Mouse (Mus musculus) CH12.LX (cell line): Measurements from ENCODE around the gene Tnik. TPM values are rescaled to one million over a fixed set of nuclear protein-coding genes. Genes with fewer than 3 reads are reported as not detected.

Experiments used
- DNase-seq: peaks from one replicate; pipeline ENCODE4 v3.0.0-alpha.2; 2013; ENCODE audit errors: extremely low read depth
- H3K27ac ChIP-seq: 2 replicates; pipeline ENCODE4 v1.5.1; 2012; ENCODE audit warnings: low read depth, mild to moderate bottlenecking, control low read depth, moderate library complexity; ENCODE audit not compliant: insufficient read depth
- H3K27me3 ChIP-seq: replicated peaks from 2 replicates; pipeline ENCODE3; 2012; ENCODE audit warnings: inconsistent platforms
- H3K36me3 ChIP-seq, 2 experiments: replicated peaks in 1 of 2; 2 replicates each; pipeline versions ENCODE3 to v1.6.1; 2012; ENCODE audit warnings: inconsistent platforms in 1 of 2, low read length in 1 of 2, mild to moderate bottlenecking in 1 of 2, mixed read lengths in 1 of 2, moderate library complexity in 1 of 2; ENCODE audit not compliant: control insufficient read depth in 1 of 2, insufficient read depth in 1 of 2
- H3K4me1 ChIP-seq, 2 experiments: 2 replicates each; pipeline ENCODE4 v1.6.1; 2012; ENCODE audit warnings: inconsistent platforms in 1 of 2, moderate library complexity in 1 of 2; ENCODE audit not compliant: insufficient read depth in 2 of 2, control insufficient read depth in 1 of 2
- H3K4me2 ChIP-seq: 2 replicates; pipeline ENCODE4 v1.6.1; 2012; ENCODE audit warnings: low read depth, mild to moderate bottlenecking, control low read depth; ENCODE audit not compliant: poor library complexity, insufficient read depth, severe bottlenecking
- H3K4me3 ChIP-seq, 3 experiments: fragments of 150-350 bp in 1 of 3; sonication (generic) in 1 of 3; replicated peaks in 1 of 3; 2 replicates each; pipeline versions ENCODE3 to v1.5.1; 2011 to 2012; ENCODE audit warnings: low read depth in 2 of 3, low read length in 2 of 3, mild to moderate bottlenecking in 2 of 3, moderate library complexity in 2 of 3, control low read depth in 1 of 3, improper control_type of control experiment in 1 of 3, inconsistent platforms in 1 of 3, mixed read lengths in 1 of 3; ENCODE audit not compliant: poor library complexity in 1 of 3
- H3K79me2 ChIP-seq: replicated peaks from 2 replicates; pipeline ENCODE4 v1.6.1; 2012; ENCODE audit warnings: mild to moderate bottlenecking, moderate library complexity; ENCODE audit not compliant: control insufficient read depth, poor library complexity, insufficient read depth, severe bottlenecking; ENCODE audit errors: extremely low read depth
- H3K9ac ChIP-seq: 2 replicates; pipeline ENCODE4 v1.6.1; 2012; ENCODE audit warnings: low read depth, mild to moderate bottlenecking, control low read depth, moderate library complexity; ENCODE audit not compliant: insufficient read depth
- H3K9me3 ChIP-seq: replicated peaks from 2 replicates; pipeline ENCODE3; 2012; ENCODE audit warnings: low read length, inconsistent platforms, mixed read lengths
- BHLHE40 ChIP-seq: IDR thresholded peaks from 2 replicates; pipeline ENCODE4 v1.6.1; 2011; ENCODE audit warnings: mild to moderate bottlenecking, low read depth, low read length, improper control_type of control experiment
- CHD1 ChIP-seq: IDR thresholded peaks from 2 replicates; pipeline ENCODE4 v1.6.1; 2012; ENCODE audit warnings: low read depth, low read length, improper control_type of control experiment, inconsistent platforms
- E2F4 ChIP-seq: IDR thresholded peaks from 2 replicates; pipeline ENCODE4 v1.6.1; 2011; ENCODE audit warnings: low read depth, low read length, improper control_type of control experiment; ENCODE audit not compliant: insufficient replicate concordance
- EP300 ChIP-seq: IDR thresholded peaks from 2 replicates; pipeline ENCODE4 v1.6.1; 2011; ENCODE audit warnings: low read length, improper control_type of control experiment
- GABPA ChIP-seq: IDR thresholded peaks from 2 replicates; pipeline ENCODE4 v1.6.1; 2012; ENCODE audit warnings: low read depth, low read length, improper control_type of control experiment, inconsistent platforms; ENCODE audit not compliant: insufficient replicate concordance
- HCFC1 ChIP-seq: IDR thresholded peaks from 2 replicates; pipeline ENCODE4 v1.6.1; 2012; ENCODE audit warnings: low read depth, mild to moderate bottlenecking, inconsistent platforms, low read length, improper control_type of control experiment
- IRF4 ChIP-seq: IDR thresholded peaks from 2 replicates; pipeline ENCODE4 v1.6.1; 2014; ENCODE audit warnings: low read depth, mild to moderate bottlenecking, inconsistent platforms, low read length, improper control_type of control experiment
- KAT2A ChIP-seq: IDR thresholded peaks from 2 replicates; pipeline ENCODE4 v1.6.1; 2012; ENCODE audit warnings: low read length, improper control_type of control experiment, inconsistent platforms; ENCODE audit not compliant: insufficient replicate concordance
- MAFK ChIP-seq: IDR thresholded peaks from 2 replicates; pipeline ENCODE4 v1.6.1; 2011; ENCODE audit warnings: low read length, improper control_type of control experiment; ENCODE audit not compliant: insufficient replicate concordance
- MAX ChIP-seq: IDR thresholded peaks from 2 replicates; pipeline ENCODE4 v1.6.1; 2011; ENCODE audit warnings: low read length, improper control_type of control experiment
- MAZ ChIP-seq: IDR thresholded peaks from 2 replicates; pipeline ENCODE4 v1.6.1; 2012; ENCODE audit warnings: low read depth, mild to moderate bottlenecking, inconsistent platforms, low read length, improper control_type of control experiment, moderate library complexity
- NELFE ChIP-seq: IDR thresholded peaks from 2 replicates; pipeline ENCODE4 v1.6.1; 2011; ENCODE audit warnings: low read depth, low read length, improper control_type of control experiment
- NRF1 ChIP-seq: IDR thresholded peaks from 2 replicates; pipeline ENCODE4 v1.6.1; 2014; ENCODE audit warnings: low read depth, mild to moderate bottlenecking, inconsistent platforms, low read length, improper control_type of control experiment, moderate library complexity
- RAD21 ChIP-seq: IDR thresholded peaks from 2 replicates; pipeline ENCODE4 v1.6.1; 2011; ENCODE audit warnings: low read depth, mild to moderate bottlenecking, low read length, improper control_type of control experiment, moderate library complexity
- RCOR1 ChIP-seq: conservative IDR thresholded peaks from 2 replicates; pipeline ENCODE4 v1.6.1; 2012; ENCODE audit warnings: low read depth, mild to moderate bottlenecking, inconsistent platforms, low read length, improper control_type of control experiment
- SMC3 ChIP-seq: IDR thresholded peaks from 2 replicates; pipeline ENCODE4 v1.6.1; 2011; ENCODE audit warnings: low read depth, low read length, improper control_type of control experiment
- UBTF ChIP-seq: IDR thresholded peaks from 2 replicates; pipeline ENCODE4 v1.6.1; 2012; ENCODE audit warnings: low read depth, mild to moderate bottlenecking, inconsistent platforms, low read length, improper control_type of control experiment, moderate library complexity
- USF1 ChIP-seq: IDR thresholded peaks from 2 replicates; pipeline ENCODE4 v1.6.1; 2014; ENCODE audit warnings: low read depth, mild to moderate bottlenecking, inconsistent platforms, low read length, improper control_type of control experiment
- ZKSCAN1 ChIP-seq: IDR thresholded peaks from 2 replicates; pipeline ENCODE4 v1.6.1; 2012; ENCODE audit warnings: low read depth, inconsistent platforms, low read length, improper control_type of control experiment, borderline replicate concordance
- dilution Hi-C: fragments of 300-500 bp; cut with MboI; formaldehyde crosslinking; loops from 2 replicates; pipeline ENCODE4 v1.14.3; 2020; ENCODE audit warnings: low sequenced_read_pairs; ENCODE audit not compliant: extremely low pct_unique_long_range_greater_than_20kb, extremely low pct_ligation_motif_present
- in situ Hi-C: fragments of 300-500 bp; cut with MboI; formaldehyde crosslinking; loops from 3 replicates; pipeline ENCODE4 v1.14.3; 2019; ENCODE audit warnings: low sequenced_read_pairs, low pct_ligation_motif_present, low pct_unique_long_range_greater_than_20kb, mixed read lengths
- polyA plus RNA-seq: library from polyadenylated mRNA; unstranded; fragments of >175 nt; gene quantifications from 2 replicates; pipeline ENCODE4 v1.2.1, GENCODE M21; 2012; ENCODE audit warnings: low read depth; ENCODE audit not compliant: insufficient read length
- total RNA-seq, 2 experiments: library from RNA; depleted of rRNA; stranded (reverse); fragments of 300-350 nt in 1 of 2; fragments of >200 nt in 1 of 2; gene quantifications; 2 replicates each; pipeline ENCODE4 v1.2.3; 2012 to 2014

Gene Tnik
- total and polyA plus RNA-seq, 3 experiments, result 0.08 TPM; not detected in 2

GRCm38 (mm10) chr3:28705522-28706137, 442.6 kb downstream of the Tnik start:
- H3K9me3 ChIP-seq, result peaks cover 21% of the 10 kb centered on the region
- H3K9ac ChIP-seq, result no peak overlapping the region
- no peaks in the 10 kb centered on the region for H3K79me2 ChIP-seq
- H3K4me3 ChIP-seq, result no peak overlapping the region
- TF ChIP-seq SMC3 (no peak), RCOR1 (no peak), HCFC1 (no peak), KAT2A (no peak), BHLHE40 (no peak), MAFK (no peak), UBTF (no peak), NELFE (no peak), NRF1 (no peak), USF1 (no peak), CHD1 (no peak), RAD21 (no peak), MAZ (no peak), E2F4 (no peak), GABPA (no peak), EP300 (no peak), IRF4 (no peak)
- TF ChIP-seq, all 38 proteins: peak for 0
- no peaks in the 10 kb centered on the region for H3K27me3 ChIP-seq
- no peaks in the 10 kb centered on the region for H3K36me3 ChIP-seq
- DNase-seq, result no peak
- no peaks in the 10 kb centered on the region for H3K4me1 ChIP-seq
- dilution Hi-C loops, result no loop called here
- in situ Hi-C loops, result no loop called here
- H3K4me2 ChIP-seq, result no peak overlapping the region
- H3K27ac ChIP-seq, result no peak overlapping the region

- no peaks in the 10 kb centered on the region for H3K79me2 ChIP-seq
- H3K36me3 ChIP-seq, result no peaks in the 10 kb centered on the region
- DNase-seq, result no peak
- H3K9me3 ChIP-seq, result peaks cover 16% of the 10 kb centered on the region
- no peak overlapping the region for H3K4me3 ChIP-seq
- no peaks in the 10 kb centered on the region for H3K4me1 ChIP-seq
- no peaks in the 10 kb centered on the region for H3K27me3 ChIP-seq
- H3K27ac ChIP-seq, result no peak overlapping the region
- TF ChIP-seq ZKSCAN1 (no peak), MAX (no peak)
- no peak overlapping the region for H3K4me2 ChIP-seq
- dilution Hi-C loops, result no loop called here
- no peak overlapping the region for H3K9ac ChIP-seq
- in situ Hi-C loops, result no loop called here
These were observed 443.7 kb downstream of the Tnik start for GRCm38 (mm10) chr3:28706736-28707135.
